Mouse (Mus musculus): Measurements from ENCODE around the gene Itpr2. TPM values are rescaled to one million over a fixed set of nuclear protein-coding genes. Genes with fewer than 3 reads are reported as not detected.

Gene Itpr2
- polyA plus RNA-seq, 1 experiment from 2014 or later: 5.3 TPM

DNA sequence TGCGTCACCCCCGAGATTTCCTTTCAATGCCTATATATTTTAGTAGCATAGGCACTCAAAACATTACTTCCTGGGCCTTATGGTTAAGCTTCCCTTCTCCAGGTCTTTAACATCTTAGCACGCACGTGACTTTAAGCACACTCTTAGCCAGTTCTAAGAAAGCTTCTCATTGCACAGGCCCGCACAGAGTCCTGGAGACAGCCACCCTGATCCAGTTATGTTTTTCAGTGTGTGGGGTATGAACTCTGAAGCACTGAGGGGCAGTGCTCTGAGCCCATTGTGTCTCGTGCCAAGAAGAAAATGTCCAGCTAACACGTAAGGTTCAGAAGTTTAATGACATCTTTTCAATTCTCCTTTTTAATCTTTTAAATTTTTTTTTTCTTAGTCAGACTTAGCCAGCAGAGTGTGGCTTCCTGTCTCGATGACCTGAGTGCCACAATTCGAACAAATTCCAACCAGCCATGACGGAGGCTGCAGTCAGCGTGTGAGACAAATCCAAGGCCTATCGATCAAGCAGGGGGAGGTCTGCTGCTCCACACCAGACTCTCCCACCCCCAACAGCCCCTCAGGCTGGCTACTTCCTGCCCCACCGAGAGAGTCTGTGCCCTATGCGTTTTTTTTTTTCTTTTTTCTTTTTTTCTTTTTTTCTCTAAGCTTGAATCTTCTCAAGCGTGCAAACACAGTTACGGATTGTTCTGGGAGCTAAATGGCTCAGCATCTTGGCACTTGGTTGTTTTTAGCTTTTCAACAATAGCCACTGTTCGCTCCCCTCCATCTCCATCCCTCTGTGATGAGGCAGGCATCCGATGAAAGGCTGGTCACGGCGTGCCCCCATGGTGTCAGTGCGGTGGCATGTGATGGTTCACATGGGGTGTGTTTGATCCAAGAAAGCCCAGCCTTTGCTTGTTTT, 390.9 kb downstream of the Itpr2 start:
- no peak for ATAC-seq (replicated peaks; ENCODE audit: low FRiP score)
- Histone ChIP-seq H3K36me3 (ENCODE audit: control insufficient read depth, insufficient read depth, low read length) (no peaks in the 10 kb centered on the region), H3K27ac (ENCODE audit: low read depth, low read length) (no peak overlapping the region), H3K4me3 (ENCODE audit: low read depth, low read length) (no peak overlapping the region), H3K9me3 (ENCODE audit: control insufficient read depth, low read length) (no peaks in the 10 kb centered on the region), H3K4me1 (replicated peaks; ENCODE audit: control insufficient read depth, insufficient read depth, low read length) (no peaks in the 10 kb centered on the region), H3K4me2 (no peak overlapping the region), H3K27me3 (replicated peaks; ENCODE audit: control insufficient read depth, insufficient read depth, low read length) (no peaks in the 10 kb centered on the region), H3K9ac (ENCODE audit: low read depth, low read length) (no peak overlapping the region)
- DNase-seq (ENCODE audit: low spot score): no peak
- WGBS: 74% methylated on average over 21 of the region's 21 CpGs

DNA sequence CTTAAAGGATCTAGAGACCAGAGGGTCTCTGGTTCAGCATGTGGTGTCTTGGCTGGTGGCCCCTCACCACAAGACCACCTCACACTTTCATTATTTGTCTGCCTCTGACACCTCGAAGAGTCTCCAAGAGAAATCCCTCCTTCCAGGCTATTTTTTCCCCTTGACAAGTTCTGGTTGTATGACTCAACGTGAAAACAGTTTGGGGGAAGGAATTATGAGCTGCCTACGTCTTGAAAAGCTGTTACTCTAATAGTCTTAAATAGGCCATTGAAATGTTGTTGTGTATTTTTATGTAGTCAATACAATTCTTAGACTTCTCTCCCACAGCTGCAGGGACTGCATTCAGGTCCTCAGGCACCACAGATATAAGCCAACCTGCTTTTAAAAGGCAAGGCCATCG, 391.6 kb downstream of the Itpr2 start:
- ATAC-seq (replicated peaks; ENCODE audit: low FRiP score): no peak
- Histone ChIP-seq H3K36me3 (ENCODE audit: control insufficient read depth, insufficient read depth, low read length) (no peaks in the 10 kb centered on the region), H3K9me3 (ENCODE audit: control insufficient read depth, low read length) (no peaks in the 10 kb centered on the region), H3K4me2 (no peak overlapping the region), H3K27me3 (replicated peaks; ENCODE audit: control insufficient read depth, insufficient read depth, low read length) (no peaks in the 10 kb centered on the region), H3K27ac (ENCODE audit: low read depth, low read length) (no peak overlapping the region), H3K4me3 (ENCODE audit: low read depth, low read length) (no peak overlapping the region), H3K4me1 (replicated peaks; ENCODE audit: control insufficient read depth, insufficient read depth, low read length) (no peaks in the 10 kb centered on the region), H3K9ac (ENCODE audit: low read depth, low read length) (no peak overlapping the region)
- DNase-seq (ENCODE audit: low spot score): no peak
- WGBS: 80% methylated on average over 4 of the region's 4 CpGs

DNA sequence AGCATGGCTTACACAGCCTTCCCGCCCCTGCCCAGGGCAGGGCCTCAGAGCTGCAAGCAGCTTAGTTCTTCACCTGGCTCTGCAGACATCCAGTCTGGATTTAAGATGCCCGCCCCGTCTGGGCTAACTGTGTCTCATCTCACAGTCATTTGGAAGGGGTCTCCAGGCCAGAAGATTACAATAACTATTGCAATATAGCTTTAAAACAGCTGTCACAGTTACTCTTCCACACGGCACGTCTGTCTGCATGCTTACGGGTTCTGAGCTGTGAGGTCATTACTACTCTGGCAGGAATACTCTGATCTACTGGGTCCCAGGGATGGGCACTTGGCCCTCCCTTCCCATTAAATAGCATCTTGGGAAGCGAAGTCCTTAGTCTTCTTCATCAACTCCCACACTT, 393.3 kb downstream of the Itpr2 start:
- no peak for DNase-seq (ENCODE audit: low spot score)
- 74% methylated on average over 7 of the region's 7 CpGs for WGBS

DNA sequence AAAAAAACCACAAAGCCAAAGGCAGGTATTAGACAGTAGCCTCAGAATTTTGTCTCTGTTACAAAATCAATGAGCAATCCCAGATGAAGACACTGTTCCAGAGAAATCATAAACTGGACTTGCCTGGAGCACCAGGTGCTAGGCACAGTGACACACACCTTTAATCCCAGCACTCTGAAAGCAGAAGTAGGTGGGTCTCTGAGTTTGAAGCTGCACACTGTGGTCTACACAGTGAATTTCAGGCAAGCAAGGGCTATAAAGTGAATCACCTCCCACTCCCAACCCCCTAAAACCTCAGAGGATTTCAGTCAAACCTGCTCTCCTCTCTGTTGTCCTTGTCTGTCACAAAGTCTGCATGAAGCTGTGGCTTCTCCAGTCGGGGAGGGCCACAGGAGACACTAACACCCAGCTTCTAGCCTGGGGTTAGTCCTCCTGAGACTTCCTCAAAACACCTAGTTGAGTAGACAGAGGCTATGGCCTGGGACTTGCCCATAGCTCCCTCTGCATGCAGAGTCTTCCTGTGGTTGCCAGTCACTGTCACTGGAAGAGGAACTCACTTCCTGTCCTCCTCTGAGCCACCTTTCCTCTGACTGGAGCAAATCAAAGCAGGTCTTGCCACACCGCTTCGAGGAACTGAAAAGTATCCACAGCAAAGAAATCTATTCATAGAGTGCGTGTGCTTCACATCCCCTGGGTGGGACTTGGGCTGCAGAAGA, 394.7 kb downstream of the Itpr2 start:
- H3K27ac ChIP-seq (ENCODE audit: low read depth, low read length): no peak overlapping the region
- ATAC-seq (replicated peaks; ENCODE audit: low FRiP score): no peak
- no peaks in the 10 kb centered on the region for H3K27me3 ChIP-seq (replicated peaks; ENCODE audit: control insufficient read depth, insufficient read depth, low read length)
- 56% methylated on average over 4 of the region's 4 CpGs for WGBS
- H3K4me2 ChIP-seq: no peak overlapping the region
- H3K4me3 ChIP-seq (ENCODE audit: low read depth, low read length): no peak overlapping the region
- no peak for DNase-seq (ENCODE audit: low spot score)
- no peak overlapping the region for H3K9ac ChIP-seq (ENCODE audit: low read depth, low read length)
- no peaks in the 10 kb centered on the region for H3K9me3 ChIP-seq (ENCODE audit: control insufficient read depth, low read length)
- no peaks in the 10 kb centered on the region for H3K36me3 ChIP-seq (ENCODE audit: control insufficient read depth, insufficient read depth, low read length)
- H3K4me1 ChIP-seq (replicated peaks; ENCODE audit: control insufficient read depth, insufficient read depth, low read length): no peaks in the 10 kb centered on the region

More for the DNA sequence above, 393.3 kb downstream of the Itpr2 start:
- Histone ChIP-seq H3K9me3 (ENCODE audit: control insufficient read depth, low read length) (no peaks in the 10 kb centered on the region), H3K4me1 (replicated peaks; ENCODE audit: control insufficient read depth, insufficient read depth, low read length) (no peaks in the 10 kb centered on the region), H3K36me3 (ENCODE audit: control insufficient read depth, insufficient read depth, low read length) (no peaks in the 10 kb centered on the region), H3K4me3 (ENCODE audit: low read depth, low read length) (no peak overlapping the region), H3K27me3 (replicated peaks; ENCODE audit: control insufficient read depth, insufficient read depth, low read length) (no peaks in the 10 kb centered on the region), H3K9ac (ENCODE audit: low read depth, low read length) (no peak overlapping the region), H3K4me2 (no peak overlapping the region), H3K27ac (ENCODE audit: low read depth, low read length) (no peak overlapping the region)
- no peak for ATAC-seq (replicated peaks; ENCODE audit: low FRiP score)

DNA sequence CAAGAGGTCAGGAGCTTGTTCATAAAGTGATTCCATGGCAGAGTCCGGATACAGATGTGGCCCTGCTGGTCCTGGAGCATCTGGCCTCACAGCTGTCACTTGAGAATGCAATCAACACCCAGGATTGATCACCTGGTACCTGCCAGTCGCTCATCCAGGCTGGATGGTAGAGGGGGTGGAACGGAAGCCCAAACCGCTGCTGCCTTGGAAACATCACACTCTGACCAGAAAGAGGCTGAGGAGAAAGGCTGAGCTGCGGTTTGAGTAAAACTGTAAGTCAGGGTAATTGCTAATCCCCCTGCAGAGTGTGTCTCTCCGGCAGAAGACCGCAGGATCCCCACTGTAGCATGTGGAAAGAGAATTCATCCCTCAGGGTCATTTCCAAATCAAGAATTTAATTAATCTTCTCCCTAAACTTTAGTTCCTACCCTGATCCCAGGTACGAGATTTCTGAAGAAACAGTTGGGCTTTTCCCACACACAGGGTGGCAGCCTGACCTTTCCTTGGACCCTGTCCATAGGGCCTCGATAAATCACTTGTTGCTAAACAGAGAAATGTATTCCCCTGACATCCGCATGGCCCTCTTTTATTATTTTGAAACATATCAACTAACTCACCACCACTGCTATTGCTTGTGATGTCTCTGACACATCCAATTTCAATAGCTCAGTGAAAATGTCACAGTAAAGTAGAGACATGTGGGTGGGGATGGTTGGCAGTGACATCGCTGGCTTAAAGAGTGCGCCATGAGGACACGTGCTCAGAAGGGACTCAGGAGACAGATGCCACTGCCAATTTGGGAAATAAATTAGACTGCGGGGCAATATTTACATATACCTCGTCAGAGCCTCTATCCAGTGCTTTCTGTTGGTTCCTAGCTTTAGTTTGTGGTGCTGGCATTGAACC, 418.7 kb downstream of the Itpr2 start:
- Histone ChIP-seq H3K4me1 (replicated peaks; ENCODE audit: control insufficient read depth, insufficient read depth, low read length) (peaks cover 6% of the 10 kb centered on the region; the same call in 1 of the 2 replicates), H3K27me3 (replicated peaks; ENCODE audit: control insufficient read depth, insufficient read depth, low read length) (no peaks in the 10 kb centered on the region), H3K27ac (ENCODE audit: low read depth, low read length) (no peak overlapping the region), H3K4me2 (no peak overlapping the region), H3K4me3 (ENCODE audit: low read depth, low read length) (no peak overlapping the region), H3K9me3 (ENCODE audit: control insufficient read depth, low read length) (no peaks in the 10 kb centered on the region), H3K36me3 (ENCODE audit: control insufficient read depth, insufficient read depth, low read length) (no peaks in the 10 kb centered on the region), H3K9ac (ENCODE audit: low read depth, low read length) (no peak overlapping the region)
- ATAC-seq (replicated peaks; ENCODE audit: low FRiP score): no peak
- WGBS: 67% methylated on average over 15 of the region's 15 CpGs
- no peak for DNase-seq (ENCODE audit: low spot score)

DNA sequence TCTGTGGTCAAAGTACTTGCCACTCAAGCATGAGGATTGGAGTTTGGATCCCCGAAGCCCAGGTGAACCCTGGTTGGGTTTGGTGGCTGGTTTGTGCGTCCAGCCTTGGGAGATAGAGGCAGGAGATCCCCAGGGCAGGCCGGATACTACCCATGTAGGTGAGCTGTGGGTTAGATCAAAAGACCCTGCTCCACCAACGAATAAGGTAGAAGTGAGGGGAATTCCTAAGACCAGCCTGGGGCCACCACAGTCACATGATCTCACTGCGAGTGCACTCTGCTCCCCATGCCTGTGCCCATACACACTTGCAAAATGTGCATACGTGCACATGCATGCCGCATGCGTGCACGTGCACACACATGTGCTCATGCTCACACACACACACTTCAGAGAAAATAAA, 419.5 kb downstream of the Itpr2 start:
- Histone ChIP-seq H3K36me3 (ENCODE audit: control insufficient read depth, insufficient read depth, low read length) (no peaks in the 10 kb centered on the region), H3K27ac (ENCODE audit: low read depth, low read length) (no peak overlapping the region), H3K9me3 (ENCODE audit: control insufficient read depth, low read length) (no peaks in the 10 kb centered on the region), H3K4me1 (replicated peaks; ENCODE audit: control insufficient read depth, insufficient read depth, low read length) (peaks cover 6% of the 10 kb centered on the region; the same call in 1 of the 2 replicates), H3K4me2 (no peak overlapping the region), H3K9ac (ENCODE audit: low read depth, low read length) (no peak overlapping the region), H3K27me3 (replicated peaks; ENCODE audit: control insufficient read depth, insufficient read depth, low read length) (no peaks in the 10 kb centered on the region), H3K4me3 (ENCODE audit: low read depth, low read length) (no peak overlapping the region)
- 87% methylated on average over 9 of the region's 9 CpGs for WGBS
- DNase-seq (ENCODE audit: low spot score): no peak
- ATAC-seq (replicated peaks; ENCODE audit: low FRiP score): no peak

DNA sequence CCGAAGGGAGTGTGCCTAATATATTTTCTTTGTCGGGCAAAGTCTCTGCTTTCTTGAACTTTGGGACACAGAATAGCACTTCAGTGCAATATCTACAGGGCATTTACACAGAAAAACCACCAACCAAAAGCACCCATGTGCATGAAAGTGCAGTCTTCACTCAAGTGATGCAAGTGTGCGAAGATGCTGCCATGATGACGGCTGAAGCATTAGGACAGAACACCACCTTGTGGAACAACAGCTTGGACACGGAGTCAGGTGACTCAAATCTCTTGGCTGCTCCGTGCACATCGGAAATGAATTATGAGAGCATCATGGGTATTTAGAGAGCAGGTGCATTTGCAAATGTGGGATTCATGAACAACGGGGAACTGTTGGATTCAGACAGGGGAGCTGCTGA, 420.4 kb downstream of the Itpr2 start:
- H3K4me3 ChIP-seq (ENCODE audit: low read depth, low read length): no peak overlapping the region
- H3K9ac ChIP-seq (ENCODE audit: low read depth, low read length): no peak overlapping the region
- H3K36me3 ChIP-seq (ENCODE audit: control insufficient read depth, insufficient read depth, low read length): no peaks in the 10 kb centered on the region
- DNase-seq (ENCODE audit: low spot score): no peak
- H3K4me1 ChIP-seq (replicated peaks; ENCODE audit: control insufficient read depth, insufficient read depth, low read length): peaks cover 6% of the 10 kb centered on the region; the same call in 1 of the 2 replicates
- H3K4me2 ChIP-seq: no peak overlapping the region
- no peaks in the 10 kb centered on the region for H3K27me3 ChIP-seq (replicated peaks; ENCODE audit: control insufficient read depth, insufficient read depth, low read length)
- H3K9me3 ChIP-seq (ENCODE audit: control insufficient read depth, low read length): no peaks in the 10 kb centered on the region
- 90% methylated on average over 8 of the region's 8 CpGs for WGBS
- no peak for ATAC-seq (replicated peaks; ENCODE audit: low FRiP score)
- no peak overlapping the region for H3K27ac ChIP-seq (ENCODE audit: low read depth, low read length)
